In the genomic region with DNA sequence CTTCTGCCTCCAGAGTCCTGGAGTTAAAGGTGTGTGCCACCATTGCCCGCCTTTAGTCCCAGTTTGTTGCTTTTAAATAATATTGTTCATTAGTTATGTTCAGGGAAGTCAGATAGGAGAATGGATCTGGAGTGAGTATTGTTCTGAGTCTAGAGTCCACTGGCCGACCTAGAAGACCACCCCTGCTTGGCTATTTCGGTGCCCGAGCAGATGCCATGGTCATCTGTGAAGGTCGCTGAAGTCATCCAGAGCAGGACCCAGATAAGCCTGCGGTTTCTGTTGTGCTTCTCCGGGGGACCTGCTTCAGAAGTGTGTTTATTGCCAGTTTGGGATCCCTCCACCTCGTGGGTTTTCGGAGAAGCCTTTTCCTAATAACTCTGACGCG, we compare ENCODE assay signal across 16 mouse cellular contexts. TPM values are rescaled to one million over a fixed set of nuclear protein-coding genes. Genes with fewer than 3 reads are reported as not detected.
DNase-seq lines count a peak whose midpoint lies in the region; ATAC-seq and TF ChIP-seq lines count a peak whose summit lies in the region.
"Had no signal": no experiment of that assay in that cellular context is flagged by ENCODE, and none has a peak within 500 bp of the region (broad histone marks: within the 10 kb centered on the region; RNA-seq: fewer than 3 reads in every experiment).

No protein-coding gene starts in this region.

- no peaks in the 10 kb centered on the region for H3K9me3 ChIP-seq in hindbrain, embryonic 13.5 days
- no peaks in the 10 kb centered on the region for H3K9me3 ChIP-seq in hindbrain, embryonic 16.5 days (ENCODE audit: control insufficient read depth, low read length)
- no peaks in the 10 kb centered on the region for H3K9me3 ChIP-seq in liver, embryonic 12.5 days (replicated peaks)
- no peaks in the 10 kb centered on the region for H3K9me3 ChIP-seq in liver, postnatal 0 days (ENCODE audit: low read length)
- H3K9me3 ChIP-seq: embryonic facial prominence, embryonic 12.5 days; heart, embryonic 15.5 days; limb, embryonic 10.5 days; lung, embryonic 15.5 days; megakaryocyte, embryonic 14.5 days; neural tube, embryonic 12.5 days had no signal

- no peak for TF ChIP-seq EP300 in liver, postnatal 0 days (IDR thresholded peaks at IDR 0.05; ENCODE audit: low read depth)

- H3K27me3 ChIP-seq in hindbrain, embryonic 13.5 days: no peaks in the 10 kb centered on the region
- H3K27me3 ChIP-seq in hindbrain, embryonic 16.5 days (replicated peaks; ENCODE audit: control insufficient read depth, insufficient read depth, low read length): no peaks in the 10 kb centered on the region
- H3K27me3 ChIP-seq in liver, embryonic 12.5 days (replicated peaks): no peaks in the 10 kb centered on the region
- H3K27me3 ChIP-seq in liver, postnatal 0 days (ENCODE audit: insufficient read depth, low read length): no peaks in the 10 kb centered on the region
- H3K27me3 ChIP-seq: embryonic facial prominence, embryonic 12.5 days; heart, embryonic 15.5 days; lung, embryonic 15.5 days; neural tube, embryonic 12.5 days had no signal

- H3K4me2 ChIP-seq in hindbrain, embryonic 13.5 days: no peak overlapping the region
- H3K4me2 ChIP-seq in hindbrain, embryonic 16.5 days (ENCODE audit: low read length): no peak overlapping the region
- H3K4me2 ChIP-seq in liver, embryonic 12.5 days: no peak overlapping the region
- H3K4me2 ChIP-seq in liver, postnatal 0 days (ENCODE audit: low read depth, low read length): peak overlapping the region; percentile 43; the same call in 1 of the 2 replicates
- H3K4me2 ChIP-seq: embryonic facial prominence, embryonic 12.5 days; heart, embryonic 15.5 days; neural tube, embryonic 12.5 days had no signal

- no peak overlapping the region for H3K4me3 ChIP-seq in hindbrain, embryonic 13.5 days
- H3K4me3 ChIP-seq in hindbrain, embryonic 16.5 days (ENCODE audit: low read length): no peak overlapping the region
- no peak overlapping the region; the same call in 1 of the 2 replicates for H3K4me3 ChIP-seq in layer of hippocampus, adult 2 months
- H3K4me3 ChIP-seq in liver, embryonic 12.5 days: no peak overlapping the region
- H3K4me3 ChIP-seq in liver, postnatal 0 days (ENCODE audit: low read depth, low read length): no peak overlapping the region
- H3K4me3 ChIP-seq: embryonic facial prominence, embryonic 12.5 days; heart, embryonic 15.5 days; limb, embryonic 10.5 days; lung, embryonic 15.5 days; megakaryocyte, embryonic 14.5 days; neural tube, embryonic 12.5 days had no signal

- H3K36me3 ChIP-seq in hindbrain, embryonic 13.5 days: no peaks in the 10 kb centered on the region
- H3K36me3 ChIP-seq in hindbrain, embryonic 16.5 days (ENCODE audit: control insufficient read depth, insufficient read depth, low read length): no peaks in the 10 kb centered on the region
- 0 out of 2 replicates have a peak, but pooled peaks cover 3% of the 10 kb centered on the region for H3K36me3 ChIP-seq in liver, embryonic 12.5 days
- 0 out of 2 replicates have a peak, but pooled peaks cover 5% of the 10 kb centered on the region for H3K36me3 ChIP-seq in liver, postnatal 0 days (replicated peaks; ENCODE audit: insufficient read depth, low read length)
- H3K36me3 ChIP-seq: embryonic facial prominence, embryonic 12.5 days; heart, embryonic 15.5 days; limb, embryonic 10.5 days; lung, embryonic 15.5 days had no signal

- WGBS in hindbrain, embryonic 13.5 days: 92% methylated on average over 11 of the region's 11 CpGs
- WGBS in hindbrain, embryonic 16.5 days: 87% methylated on average over 11 of the region's 11 CpGs
- WGBS in liver, embryonic 12.5 days (ENCODE audit: insufficient replicate concordance): 78% methylated on average over 11 of the region's 11 CpGs
- WGBS in liver, postnatal 0 days (ENCODE audit: insufficient replicate concordance): 68% methylated on average over 11 of the region's 11 CpGs

- no peak for DNase-seq in layer of hippocampus, adult 2 months (ENCODE audit: low spot score in 2 of 2)
- DNase-seq in layer of hippocampus, postnatal 14 days (ENCODE audit: low spot score in 2 of 2): no peak
- no peak for DNase-seq in liver, postnatal 0 days
- no peak for DNase-seq in right cerebral cortex, adult 18-20 months
- DNase-seq in frontal cortex, postnatal 25 days (ENCODE audit: low spot score in 2 of 2): no peak

- H3K27ac ChIP-seq in hindbrain, embryonic 13.5 days: peak overlapping the region; percentile 35
- no peak overlapping the region; the same call in 1 of the 2 replicates for H3K27ac ChIP-seq in hindbrain, embryonic 16.5 days (ENCODE audit: low read depth, low read length)
- H3K27ac ChIP-seq in layer of hippocampus, adult 2 months: peak overlapping the region; percentile 81
- peak overlapping the region; percentile 88 for H3K27ac ChIP-seq in liver, embryonic 12.5 days
- H3K27ac ChIP-seq in liver, postnatal 0 days (ENCODE audit: low read depth): peak overlapping the region; percentile 90
- H3K27ac ChIP-seq: embryonic facial prominence, embryonic 12.5 days; heart, embryonic 15.5 days; limb, embryonic 10.5 days; lung, embryonic 15.5 days; neural tube, embryonic 12.5 days had no signal

- peaks cover 28% of the 10 kb centered on the region for H3K4me1 ChIP-seq in hindbrain, embryonic 13.5 days (replicated peaks)
- H3K4me1 ChIP-seq in hindbrain, embryonic 16.5 days (ENCODE audit: control insufficient read depth, insufficient read depth, low read depth, low read length): peaks cover 5% of the 10 kb centered on the region; the same call in 1 of the 2 replicates
- peaks cover 81% of the 10 kb centered on the region for H3K4me1 ChIP-seq in liver, embryonic 12.5 days
- peaks cover 53% of the 10 kb centered on the region for H3K4me1 ChIP-seq in liver, postnatal 0 days (ENCODE audit: insufficient read depth)
- H3K4me1 ChIP-seq: embryonic facial prominence, embryonic 12.5 days; megakaryocyte, embryonic 14.5 days had no signal

- no peak for TF ChIP-seq CTCF in layer of hippocampus, adult 2 months (conservative IDR thresholded peaks at IDR 0.05)
- no peak for TF ChIP-seq CTCF in liver, postnatal 0 days (IDR thresholded peaks at IDR 0.05; ENCODE audit: low read depth)

- no peak overlapping the region for H3K9ac ChIP-seq in hindbrain, embryonic 13.5 days
- H3K9ac ChIP-seq in hindbrain, embryonic 16.5 days (ENCODE audit: low read depth, low read length): no peak overlapping the region
- no peak overlapping the region for H3K9ac ChIP-seq in liver, embryonic 12.5 days
- H3K9ac ChIP-seq in liver, postnatal 0 days (replicated peaks): no peak overlapping the region
- H3K9ac ChIP-seq: embryonic facial prominence, embryonic 12.5 days; heart, embryonic 15.5 days; lung, embryonic 15.5 days; neural tube, embryonic 12.5 days had no signal

- no peak for ATAC-seq in hindbrain, embryonic 13.5 days (ENCODE audit: low FRiP score)
- ATAC-seq in hindbrain, embryonic 16.5 days: no peak
- ATAC-seq in liver, embryonic 12.5 days: no peak
- no peak for ATAC-seq in liver, postnatal 0 days
- ATAC-seq: CD4-positive, CD25-positive, alpha-beta regulatory T cell, adult 4 months; midbrain, embryonic 16.5 days had no signal

RNA-seq across cellular contexts. Expression of a gene that starts 22.9 kb away (rescaled TPM):
- polyA plus RNA-seq in hindbrain, embryonic 13.5 days (2015; fragmentation: Nextera tagmentation; extraction: Ambion mirVana): 34.8 and 37.0 TPM in 2 replicates
- polyA plus RNA-seq in hindbrain, embryonic 16.5 days (2015; fragmentation: Nextera tagmentation; extraction: Ambion mirVana): 17.1 and 18.2 TPM in 2 replicates
- 10 to 100 TPM; 23.2 to 31.1 TPM for total RNA-seq in layer of hippocampus, adult 2 months (2021)
- total RNA-seq in layer of hippocampus, postnatal 14 days (2021): 10 to 100 TPM; 25.2 to 30.5 TPM
- 20.6 and 23.3 TPM in 2 replicates for polyA plus RNA-seq in liver, embryonic 12.5 days (2016; fragmentation: Nextera tagmentation; extraction: Ambion mirVana)
- 13.7 and 14.0 TPM in 2 replicates for polyA plus RNA-seq in liver, postnatal 0 days (2015; fragmentation: Nextera tagmentation; extraction: Ambion mirVana)
